Mouse (Mus musculus): ENCODE measurements around the gene Adamts7.

Adamts7 gene

GRCm38 (mm10) chr9:90162243-90162925 lies 485 bp upstream of the Adamts7 start:
- peak; percentile 23 for DNase-seq

DNA sequence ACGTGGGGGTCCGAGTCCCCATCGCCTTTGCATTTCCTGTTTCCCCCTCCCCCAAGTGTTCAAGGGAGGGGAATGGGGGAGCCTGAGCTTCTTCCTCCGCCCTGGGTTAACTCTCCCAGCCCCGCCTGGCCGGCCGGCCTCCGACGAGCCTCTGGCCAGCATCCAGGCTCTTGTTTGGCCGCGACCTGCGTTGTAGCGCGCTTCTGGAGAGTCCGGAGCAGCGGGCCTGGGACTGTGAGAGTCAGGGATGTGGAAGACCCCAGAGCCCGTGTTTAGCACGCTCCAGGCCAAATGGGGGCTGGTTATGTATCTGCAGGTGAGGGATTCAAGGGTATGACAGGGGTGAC lies 853 bp downstream of the Adamts7 start:
- DNase-seq, result peak; percentile 12

DNA sequence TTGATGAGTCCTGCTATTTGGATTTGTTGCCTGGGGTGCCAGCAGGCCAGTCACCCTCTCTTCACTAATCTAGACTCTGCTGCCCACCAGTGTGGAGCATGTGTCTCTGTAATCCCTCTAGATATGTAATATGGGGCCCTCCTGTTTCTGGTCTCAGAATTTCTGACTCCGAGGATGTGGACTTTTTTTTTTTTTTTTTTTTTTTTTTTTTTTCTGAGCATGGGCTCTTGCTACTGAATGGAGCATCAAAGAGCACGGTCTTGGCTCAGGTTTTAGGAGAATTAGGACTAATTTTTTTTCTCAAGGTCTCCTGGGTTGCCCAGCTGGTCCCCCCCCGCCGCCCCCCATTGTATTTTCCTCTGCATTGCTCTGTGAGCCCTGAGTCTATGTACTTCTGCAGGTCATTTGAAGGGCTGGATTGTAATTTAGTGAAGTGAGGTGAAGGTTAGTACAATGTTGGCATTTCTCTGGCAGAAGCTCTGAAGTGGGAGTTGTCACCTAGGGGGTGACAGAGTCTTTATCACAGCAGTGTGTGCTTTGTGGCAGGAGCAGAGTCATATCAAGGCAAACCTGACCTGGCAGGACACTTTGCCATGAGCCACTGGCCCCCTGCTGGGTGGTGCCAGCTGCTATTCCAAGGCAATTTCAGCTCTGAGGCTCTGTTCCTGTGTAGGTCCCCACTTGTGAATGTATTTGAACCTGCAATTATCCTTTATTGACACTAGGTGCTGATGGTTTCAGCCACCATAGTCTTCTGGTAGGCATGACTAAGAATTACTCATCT lies 2.0 kb downstream of the Adamts7 start:
- DNase-seq, result no peak

GRCm38 (mm10) chr9:90165590-90165989 lies 2.7 kb downstream of the Adamts7 start:
- DNase-seq, result no peak

GRCm38 (mm10) chr9:90166615-90167014 lies 3.7 kb downstream of the Adamts7 start:
- DNase-seq, result peak; percentile 16

DNA sequence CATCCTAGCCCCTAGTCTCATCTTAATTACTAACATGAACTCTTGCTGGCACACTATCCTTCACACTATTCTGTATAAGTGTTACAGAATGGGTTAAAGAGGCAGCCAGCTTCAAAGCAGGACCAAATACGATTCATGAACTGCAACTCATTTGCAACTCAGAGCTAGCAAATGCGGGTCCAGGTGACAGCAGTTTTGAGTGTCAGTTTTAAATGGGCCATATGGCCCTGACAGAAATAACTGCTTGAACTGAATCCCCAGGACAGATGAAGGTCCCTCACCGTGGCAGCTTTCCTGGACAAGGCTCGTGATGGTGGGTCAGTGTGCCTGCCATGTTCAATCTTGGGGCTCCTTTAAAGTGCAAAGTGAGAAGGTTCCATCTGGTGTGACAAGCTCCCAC lies 7.1 kb downstream of the Adamts7 start:
- DNase-seq, result no peak

- DNase-seq, result no peak
Measured at GRCm38 (mm10) chr9:90171421-90171820, 8.6 kb downstream of the Adamts7 start.

DNA sequence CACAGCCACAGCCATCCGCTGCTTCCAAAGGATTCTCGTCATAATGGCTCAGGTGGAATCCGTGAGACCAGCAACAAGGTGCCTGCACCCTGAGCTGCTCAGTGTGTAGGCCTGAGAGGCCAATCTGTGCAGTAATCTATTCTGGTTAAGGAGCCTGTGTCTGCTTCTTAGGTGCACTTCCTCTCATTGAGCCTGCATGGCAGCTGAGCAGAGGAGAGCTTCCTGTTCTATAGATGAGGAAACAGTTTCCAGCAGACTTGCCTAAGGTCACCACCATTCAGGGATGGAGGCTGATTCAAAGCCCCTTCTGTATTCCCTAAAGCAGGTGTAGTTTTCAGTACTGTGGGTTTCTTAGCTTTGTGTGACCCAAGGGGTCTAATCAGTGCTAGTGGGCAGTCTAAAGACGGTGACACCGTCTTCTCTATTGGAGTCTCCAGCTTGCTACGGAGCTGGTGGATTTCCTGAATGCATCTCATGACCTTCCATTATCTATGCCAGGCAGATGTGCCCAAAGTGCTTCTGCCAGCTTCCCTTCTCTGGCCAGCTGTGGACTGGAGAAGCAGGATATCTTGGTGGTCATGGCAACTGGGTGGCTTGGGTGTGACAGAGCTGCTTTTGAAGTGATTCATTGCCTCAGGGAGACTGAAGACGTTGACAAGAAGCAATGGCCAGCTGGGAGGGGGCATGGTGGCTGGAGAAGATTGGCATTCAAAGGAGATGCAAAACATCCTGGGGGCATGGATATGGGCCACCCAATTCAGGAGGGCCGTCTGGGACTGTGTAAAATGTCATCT lies 9.9 kb downstream of the Adamts7 start:
- no peak for DNase-seq

GRCm38 (mm10) chr9:90173330-90173729 lies 10.5 kb downstream of the Adamts7 start:
- no peak for DNase-seq

DNA sequence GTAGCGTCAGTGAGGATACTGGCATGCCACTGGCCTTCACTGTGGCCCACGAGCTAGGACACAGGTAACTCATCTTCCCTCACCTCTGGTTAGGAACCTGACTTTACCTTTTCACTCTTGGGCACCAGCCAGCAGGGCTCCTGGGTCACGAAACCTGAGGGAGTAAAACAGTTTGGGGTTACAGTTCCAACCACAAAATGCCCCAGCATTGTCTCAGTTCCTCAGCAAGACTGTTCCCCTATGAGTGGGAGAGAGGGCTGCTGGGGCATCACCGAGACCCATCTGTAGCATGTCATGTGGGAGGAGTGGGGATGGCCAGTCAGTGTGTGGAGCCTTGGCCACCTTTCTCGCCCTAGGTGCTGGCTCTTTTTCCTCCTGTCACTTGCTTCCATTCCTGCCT lies 16.5 kb downstream of the Adamts7 start:
- no peak for DNase-seq

DNA sequence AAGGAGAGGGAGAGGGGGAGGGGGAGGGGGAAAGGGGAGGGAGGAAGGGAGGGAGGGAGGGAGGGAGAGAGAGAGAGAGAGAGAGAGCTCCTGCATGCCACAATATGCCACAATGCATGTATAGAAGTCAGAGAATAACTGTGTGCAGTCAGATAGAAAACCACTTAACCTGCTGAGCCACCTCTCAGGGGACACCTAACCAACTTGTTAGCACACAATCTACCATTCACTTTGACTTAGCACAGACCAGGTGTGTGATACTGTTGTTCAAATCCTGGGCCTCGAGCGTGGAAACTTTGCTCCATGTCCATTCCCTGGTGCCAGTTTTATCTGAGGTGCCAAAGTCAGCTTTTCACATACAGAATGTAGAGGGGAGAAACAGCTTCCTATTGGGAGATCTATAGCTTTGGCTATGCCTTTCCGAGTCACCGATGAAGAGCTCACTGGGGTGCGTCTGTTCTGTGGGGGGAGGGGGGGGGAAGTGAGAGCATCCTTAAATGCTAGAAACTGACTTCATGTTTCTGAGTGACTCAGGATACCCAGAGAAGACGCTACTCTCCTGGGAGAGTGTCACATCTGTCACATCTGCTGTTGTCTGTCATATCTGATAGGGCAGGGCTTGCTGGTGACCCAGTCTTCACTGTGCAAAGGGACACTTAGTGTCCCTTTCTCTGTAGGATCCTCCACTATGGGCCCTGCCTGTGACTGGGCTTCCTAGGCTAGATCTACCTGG lies 19.0 kb downstream of the Adamts7 start:
- DNase-seq, result no peak

DNA sequence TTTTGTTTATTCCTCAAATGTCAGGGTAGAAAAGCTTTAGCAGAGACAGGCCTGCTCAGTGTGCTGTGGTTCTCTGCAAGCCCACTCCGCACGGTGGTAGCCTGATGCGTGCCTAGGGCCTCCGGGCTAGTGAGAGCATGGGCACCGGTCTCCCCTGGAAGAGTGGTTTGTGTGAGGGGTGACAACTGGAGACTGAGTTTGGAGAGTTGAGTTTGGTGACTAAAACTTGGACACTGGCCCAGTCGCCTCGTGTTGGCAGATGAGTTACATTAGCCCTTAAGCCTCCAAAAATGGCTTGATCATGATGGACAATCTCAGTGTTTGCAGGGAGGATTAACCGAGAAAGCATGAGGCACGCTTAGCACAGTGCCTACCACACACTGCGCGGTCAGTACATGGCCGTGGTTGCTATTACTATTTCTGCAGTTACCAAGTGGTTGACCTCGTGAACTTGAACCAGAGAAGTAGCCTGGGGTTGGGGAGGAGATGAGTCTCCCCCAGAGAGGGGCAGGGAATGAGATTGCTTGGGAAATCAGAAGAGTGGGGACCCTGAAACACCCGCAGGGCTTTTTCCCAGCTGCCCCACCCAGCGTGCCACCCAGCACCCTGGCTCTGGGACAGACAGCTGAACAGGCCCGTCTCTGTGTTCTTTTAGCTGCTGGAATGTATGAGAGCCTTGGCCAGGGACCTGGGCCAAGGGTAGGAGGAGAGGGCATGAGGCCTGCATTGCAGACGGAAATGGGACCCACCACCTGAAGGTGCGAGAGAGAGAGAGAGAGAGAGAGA lies 20.0 kb downstream of the Adamts7 start:
- no peak for DNase-seq

DNA sequence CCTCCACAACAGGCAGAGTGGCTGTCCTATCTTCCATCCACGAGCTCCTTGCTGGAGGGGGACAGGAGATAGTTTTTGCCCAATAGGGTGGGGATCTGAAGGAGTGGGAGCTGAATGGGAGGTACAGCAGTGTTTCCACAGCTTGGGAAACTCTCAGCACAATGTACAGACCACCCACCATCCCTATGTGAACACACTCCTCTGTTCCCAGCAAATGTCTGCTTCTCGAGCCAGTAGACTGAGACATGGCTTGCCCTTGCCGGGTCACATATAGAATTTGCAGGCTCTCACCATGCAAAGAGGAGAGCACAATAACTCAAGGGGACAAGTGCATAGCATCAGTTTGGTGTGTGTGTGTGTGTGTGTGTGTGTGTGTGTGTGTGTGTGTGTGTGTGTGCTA lies 20.7 kb downstream of the Adamts7 start:
- DNase-seq, result no peak

GRCm38 (mm10) chr9:90184116-90184515 lies 21.2 kb downstream of the Adamts7 start:
- peak; percentile 40 for DNase-seq

- no peak for DNase-seq
Measured at GRCm38 (mm10) chr9:90185356-90185910, 22.6 kb downstream of the Adamts7 start.

DNA sequence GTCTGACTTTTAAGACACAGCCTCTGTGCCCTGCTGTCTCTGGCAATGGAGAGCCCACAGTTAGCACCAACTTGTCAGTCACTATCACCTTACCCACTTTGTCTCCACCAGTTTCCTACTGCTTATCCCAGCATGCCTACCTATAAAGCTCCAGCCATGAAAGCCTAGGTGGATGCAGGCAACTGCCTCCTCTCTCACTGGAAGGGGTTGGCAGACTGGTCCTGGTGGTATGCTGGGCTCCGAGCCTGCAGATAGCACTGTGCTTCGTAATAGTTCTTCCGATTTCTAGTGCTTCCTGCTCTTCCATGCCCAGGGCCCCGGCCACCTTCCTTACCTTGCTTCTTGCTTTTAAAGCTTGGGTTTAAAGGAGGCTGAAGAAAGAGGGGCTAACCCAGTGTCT lies 26.0 kb downstream of the Adamts7 start:
- DNase-seq, result no peak

GRCm38 (mm10) chr9:90189391-90189790 lies 26.5 kb downstream of the Adamts7 start:
- DNase-seq, result no peak

DNA sequence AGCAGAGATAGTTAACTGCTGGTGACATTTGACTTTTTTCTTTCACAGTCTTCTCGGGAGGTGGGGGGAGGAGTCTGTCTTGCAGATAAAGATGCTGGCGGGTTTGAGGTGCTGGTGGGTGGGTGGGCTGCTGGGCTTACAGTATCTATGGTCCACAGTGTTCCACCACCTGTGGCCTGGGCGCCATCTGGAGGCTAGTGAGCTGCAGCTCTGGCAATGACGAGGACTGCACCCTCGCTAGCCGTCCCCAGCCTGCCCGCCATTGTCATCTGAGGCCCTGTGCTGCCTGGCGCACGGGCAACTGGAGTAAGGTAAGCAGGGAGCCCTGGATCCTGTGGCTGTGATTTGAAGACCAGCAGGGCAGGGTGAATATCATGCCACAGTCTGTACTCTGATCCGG lies 32.1 kb downstream of the Adamts7 start:
- no peak for DNase-seq

DNA sequence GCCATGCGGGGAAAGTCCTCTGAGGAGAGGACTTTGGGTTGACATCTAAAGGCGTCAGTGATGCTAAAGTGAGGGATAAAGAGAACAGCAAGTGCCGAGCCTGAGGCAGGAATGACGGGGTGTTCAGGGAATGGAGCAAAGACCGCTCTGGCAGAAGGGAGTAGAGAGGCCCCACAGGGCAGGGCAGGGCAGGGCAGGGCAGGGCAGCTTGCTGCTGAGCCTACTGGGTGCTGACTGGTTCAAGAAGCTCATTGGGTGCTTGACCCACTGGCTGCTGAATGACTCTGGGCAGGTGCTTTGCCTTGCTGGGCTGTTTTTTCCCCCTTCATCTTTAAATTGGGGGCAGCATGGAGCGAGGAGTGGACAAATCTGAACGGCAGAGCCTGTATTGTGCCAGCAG lies 33.4 kb downstream of the Adamts7 start:
- no peak for DNase-seq

- DNase-seq, result no peak
Measured at GRCm38 (mm10) chr9:90197116-90197665, 34.3 kb downstream of the Adamts7 start.

DNA sequence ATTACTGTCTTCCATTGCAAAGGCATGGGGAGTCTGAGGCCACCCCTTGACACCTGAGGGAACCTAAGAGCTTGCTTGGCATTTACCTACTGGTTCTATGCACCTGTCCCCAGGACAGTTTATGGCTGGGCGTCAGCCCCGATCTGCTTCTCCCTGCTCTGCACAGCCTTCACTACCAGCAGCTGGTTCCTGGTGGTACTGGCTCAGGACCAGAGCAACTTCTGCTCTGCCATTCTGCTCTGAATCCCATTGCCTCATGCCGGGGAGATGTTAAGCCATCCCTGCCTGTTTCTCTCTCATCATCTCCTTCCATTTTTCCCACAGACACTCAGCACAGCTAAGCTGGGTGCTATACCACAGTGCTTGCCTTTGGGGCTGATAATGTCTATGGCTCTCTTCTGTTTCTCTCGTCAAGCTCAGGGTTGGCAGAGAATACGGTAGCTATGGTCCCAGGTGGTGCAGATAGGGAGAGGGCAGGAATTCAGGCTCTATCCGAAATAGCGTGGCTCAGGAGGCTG lies 35.1 kb downstream of the Adamts7 start:
- DNase-seq, result no peak

All from kidney, adult 11 months (tissue).